Mouse (Mus musculus) heart, adult 10 weeks (tissue): ENCODE measurements around the gene Tacr1. TPM values are rescaled to one million over a fixed set of nuclear protein-coding genes. Genes with fewer than 3 reads are reported as not detected.

ENCODE experiments used
- polyA plus RNA-seq: library from polyadenylated mRNA; stranded (reverse); fragments of 350-450 nt; fragmentation: Illumina TruSeq; extraction: RNeasy Lipid Tissue Mini Kit (QIAGEN cat#74804); gene quantifications from one replicate; pipeline ENCODE4 v1.2.3, GENCODE M21; 2014; ENCODE audit warnings: low read depth, low replicate concordance

Tacr1 gene
- not detected for polyA plus RNA-seq

GRCm38 (mm10) chr6:82401595-82402451 lies at the start of gene Tacr1:
TSS of gene Tacr1 (plus strand) at chr6:82402334.

